Mouse (Mus musculus) gastrocnemius, postnatal 4 days (tissue): Measurements from ENCODE around the gene Tmem208. TPM values are rescaled to one million over a fixed set of nuclear protein-coding genes. Genes with fewer than 3 reads are reported as not detected.

Experiments
- DNase-seq, 2 experiments: peaks; one replicate each; pipeline ENCODE4 v3.0.0; 2021 to 2022; ENCODE audit warnings: low spot score in 2 of 2, mixed read lengths in 2 of 2
- microRNA-seq: library from miRNA; unstranded; fragments of <30 nt; microRNA quantifications from one replicate; pipeline ENCODE4 v1.2.0, GENCODE M21; 2021
- total RNA-seq, 2 experiments: library from RNA; stranded (reverse); gene quantifications; 2 replicates each; pipeline ENCODE4 v1.2.3; 2021

The Tmem208 gene
- total RNA-seq, 2 experiments from 2014 or later, result 28.7 to 29.5 TPM

DNA sequence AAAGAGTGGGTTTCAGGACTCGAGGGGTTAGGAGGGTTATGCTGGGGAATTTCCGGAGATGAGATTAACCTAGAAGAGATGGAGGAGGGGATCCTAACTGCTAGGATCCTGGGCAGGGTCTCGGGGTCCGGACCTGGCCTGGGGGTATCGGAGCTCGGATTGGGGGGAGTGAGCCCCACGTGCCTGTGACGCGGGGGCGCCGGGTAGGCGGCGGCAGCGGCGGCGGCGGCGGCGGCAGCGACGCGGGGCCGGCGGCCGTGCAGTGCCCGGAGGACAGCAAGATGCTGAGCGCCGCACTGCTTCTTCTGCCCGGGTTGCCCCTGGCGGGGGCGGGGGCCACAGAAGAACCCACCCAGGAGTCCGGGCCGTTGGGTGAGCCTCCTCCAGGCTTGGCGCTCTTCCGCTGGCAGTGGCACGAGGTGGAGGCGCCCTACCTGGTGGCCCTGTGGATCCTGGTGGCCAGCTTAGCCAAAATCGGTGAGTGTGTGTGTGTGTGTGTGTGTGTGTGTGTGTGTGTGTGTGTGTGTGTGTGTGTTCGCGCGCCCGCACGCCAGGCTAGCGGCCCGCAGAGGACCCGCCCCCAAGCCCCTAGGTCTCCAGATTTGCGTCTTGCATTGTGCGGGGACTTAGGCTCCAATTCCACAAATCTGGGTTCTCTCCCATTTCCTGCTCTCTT lies 23.1 kb downstream of the Tmem208 start:
- no peak for DNase-seq

DNA sequence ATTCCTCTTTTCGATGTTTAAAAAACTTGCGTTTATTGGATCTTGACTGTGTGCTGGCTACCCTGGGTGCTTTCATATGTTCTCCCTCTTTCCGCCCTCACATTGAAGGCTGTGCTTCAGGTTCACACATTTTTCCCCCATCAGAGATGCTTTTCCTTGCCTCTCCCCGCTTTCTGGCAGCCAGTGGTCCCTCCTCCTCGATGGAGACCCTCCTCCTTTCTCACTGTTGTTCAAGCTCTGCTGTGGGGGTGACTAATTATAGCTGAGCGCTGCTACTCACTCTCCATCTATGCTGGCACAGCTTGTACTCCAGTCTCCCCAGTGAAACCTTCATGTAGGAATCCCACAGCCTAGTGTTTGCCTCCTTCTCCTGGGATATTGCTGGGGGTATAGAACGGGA lies 24.0 kb downstream of the Tmem208 start:
- no peak for DNase-seq

DNA sequence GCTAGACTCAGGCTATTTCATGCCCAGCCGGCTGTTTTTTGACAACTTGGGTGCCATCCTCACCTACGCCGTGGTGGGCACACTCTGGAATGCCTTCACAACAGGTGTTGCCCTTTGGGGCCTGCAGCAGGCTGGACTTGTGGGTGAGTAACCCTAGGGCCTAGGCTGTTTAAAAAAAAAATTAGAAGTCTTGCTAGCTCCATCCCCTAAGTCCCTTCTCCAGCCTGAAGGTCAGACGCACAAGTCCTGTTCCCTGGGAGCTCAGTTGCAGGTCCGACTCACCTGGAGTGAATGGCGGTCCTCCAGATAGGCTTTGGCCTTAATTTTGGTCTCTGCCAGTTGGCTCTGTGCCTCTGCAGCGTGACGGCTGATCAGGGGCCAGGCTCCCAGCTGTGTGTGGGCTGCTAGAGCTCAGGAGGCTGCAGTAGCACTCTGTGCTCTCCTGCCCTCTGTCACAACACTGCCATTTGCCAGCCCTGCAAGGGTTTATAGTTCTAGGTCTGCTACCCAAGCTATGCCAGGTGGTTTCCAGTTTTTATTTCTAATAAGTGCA lies 27.5 kb downstream of the Tmem208 start:
- DNase-seq, result no peak

DNA sequence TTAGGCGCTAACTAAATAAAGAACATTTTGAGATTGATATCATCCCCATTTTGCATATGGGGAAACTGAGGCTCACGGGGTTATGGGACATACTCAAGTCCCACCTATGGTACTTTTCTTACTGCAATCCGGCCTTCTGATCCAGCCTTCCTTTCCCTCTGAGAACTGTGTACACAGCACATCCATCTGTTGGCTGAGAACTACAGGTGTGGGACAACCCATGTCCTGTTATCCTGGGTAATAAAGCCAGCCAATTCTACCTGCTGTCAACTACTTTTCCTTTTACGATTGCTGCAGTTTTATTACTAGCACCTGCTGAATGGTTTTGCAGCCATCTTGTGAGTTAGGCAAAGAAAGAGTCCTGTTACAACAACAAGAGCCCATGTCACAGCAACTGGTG lies 28.4 kb downstream of the Tmem208 start:
- no peak for DNase-seq

DNA sequence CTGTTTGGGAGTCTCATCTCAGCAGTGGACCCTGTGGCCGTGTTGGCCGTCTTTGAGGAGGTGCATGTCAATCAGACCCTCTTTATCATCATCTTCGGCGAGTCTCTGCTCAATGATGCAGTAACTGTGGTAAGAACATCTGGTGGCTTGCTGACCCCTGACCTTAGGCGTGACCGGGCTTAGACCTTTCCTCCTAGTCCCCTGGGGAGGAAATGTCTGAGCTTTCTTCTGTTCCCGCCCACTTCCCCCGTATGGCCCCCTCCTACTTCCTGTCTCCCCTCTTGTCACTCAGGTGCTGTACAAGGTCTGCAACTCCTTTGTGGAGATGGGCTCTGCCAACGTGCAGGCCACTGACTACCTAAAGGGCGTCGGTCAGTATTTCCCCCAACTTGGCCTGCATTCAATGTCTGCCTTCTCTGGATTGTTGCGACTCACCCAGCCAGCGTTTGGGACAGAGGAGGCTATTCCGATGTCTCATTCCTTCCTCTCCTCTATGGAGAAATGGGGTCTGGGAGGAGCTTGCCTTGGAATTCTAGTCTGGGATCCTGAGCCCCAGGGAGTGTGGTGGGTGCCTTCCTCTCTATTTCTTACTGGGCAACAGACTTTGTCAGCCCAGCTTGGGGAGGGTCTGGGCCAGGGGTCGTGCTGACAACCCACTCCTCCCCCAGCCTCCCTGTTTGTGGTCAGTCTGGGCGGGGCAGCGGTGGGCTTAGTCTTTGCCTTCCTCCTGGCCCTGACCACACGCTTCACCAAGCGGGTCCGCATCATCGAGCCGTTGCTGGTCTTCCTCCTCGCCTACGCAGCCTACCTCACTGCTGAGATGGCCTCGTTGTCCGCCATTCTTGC lies 29.2 kb downstream of the Tmem208 start:
- DNase-seq, result no peak

DNA sequence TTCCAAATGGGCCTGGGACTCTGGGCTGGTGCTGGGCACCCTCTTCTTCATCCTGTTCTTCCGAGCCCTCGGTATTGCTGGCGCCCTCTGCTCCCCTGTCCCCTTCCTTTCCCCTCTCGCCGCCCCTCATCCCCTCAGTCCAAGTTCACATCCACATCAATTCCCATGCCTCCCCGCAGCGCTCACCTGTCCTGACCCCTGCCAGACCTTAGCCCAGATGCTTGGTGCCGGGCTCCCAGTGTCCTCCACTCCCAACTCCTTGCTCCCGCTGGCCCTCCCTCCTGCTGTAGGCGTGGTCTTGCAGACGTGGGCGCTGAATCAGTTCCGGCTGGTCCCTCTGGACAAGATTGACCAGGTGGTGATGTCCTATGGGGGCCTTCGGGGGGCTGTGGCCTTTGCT lies 30.5 kb downstream of the Tmem208 start:
- no peak for DNase-seq

DNA sequence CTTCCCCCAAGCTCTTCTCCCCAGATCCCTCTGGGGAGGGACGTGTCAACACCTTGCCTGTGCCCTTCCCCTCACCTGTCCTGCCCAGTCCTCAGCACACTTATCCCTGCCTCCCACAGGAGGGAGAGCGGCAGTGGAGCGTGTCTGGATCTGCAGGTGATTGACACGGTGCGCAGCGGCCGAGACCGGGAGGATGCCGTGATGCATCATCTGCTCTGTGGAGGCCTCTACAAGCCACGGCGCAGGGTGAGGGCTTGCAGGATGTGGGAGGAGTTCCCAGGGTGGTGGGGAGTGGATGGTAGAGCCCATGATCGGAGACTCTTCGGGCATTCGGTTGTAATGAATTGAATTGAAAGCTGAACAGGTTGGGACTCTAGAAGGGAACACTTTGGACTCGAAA lies 33.1 kb downstream of the Tmem208 start:
- DNase-seq, result no peak

DNA sequence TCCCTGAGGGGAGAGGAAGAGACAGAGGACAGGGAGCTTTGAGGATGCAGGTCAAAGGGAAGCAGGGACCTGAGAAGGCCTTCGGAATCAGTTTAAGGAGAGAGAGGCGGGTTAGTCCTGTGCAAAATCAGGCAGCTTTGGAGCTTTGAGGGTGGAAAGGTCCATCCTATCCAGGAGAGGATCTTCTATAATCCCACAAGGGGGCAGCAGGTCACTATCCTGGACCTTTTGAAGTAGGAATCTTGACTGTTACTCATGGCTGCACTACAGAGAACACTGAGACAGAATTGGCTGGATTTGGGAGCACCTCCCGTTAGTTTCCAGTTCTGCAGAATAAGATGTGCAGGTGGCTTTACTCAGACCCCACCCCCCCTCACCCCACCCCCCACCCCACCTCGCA lies 33.5 kb downstream of the Tmem208 start:
- DNase-seq, result no peak

DNA sequence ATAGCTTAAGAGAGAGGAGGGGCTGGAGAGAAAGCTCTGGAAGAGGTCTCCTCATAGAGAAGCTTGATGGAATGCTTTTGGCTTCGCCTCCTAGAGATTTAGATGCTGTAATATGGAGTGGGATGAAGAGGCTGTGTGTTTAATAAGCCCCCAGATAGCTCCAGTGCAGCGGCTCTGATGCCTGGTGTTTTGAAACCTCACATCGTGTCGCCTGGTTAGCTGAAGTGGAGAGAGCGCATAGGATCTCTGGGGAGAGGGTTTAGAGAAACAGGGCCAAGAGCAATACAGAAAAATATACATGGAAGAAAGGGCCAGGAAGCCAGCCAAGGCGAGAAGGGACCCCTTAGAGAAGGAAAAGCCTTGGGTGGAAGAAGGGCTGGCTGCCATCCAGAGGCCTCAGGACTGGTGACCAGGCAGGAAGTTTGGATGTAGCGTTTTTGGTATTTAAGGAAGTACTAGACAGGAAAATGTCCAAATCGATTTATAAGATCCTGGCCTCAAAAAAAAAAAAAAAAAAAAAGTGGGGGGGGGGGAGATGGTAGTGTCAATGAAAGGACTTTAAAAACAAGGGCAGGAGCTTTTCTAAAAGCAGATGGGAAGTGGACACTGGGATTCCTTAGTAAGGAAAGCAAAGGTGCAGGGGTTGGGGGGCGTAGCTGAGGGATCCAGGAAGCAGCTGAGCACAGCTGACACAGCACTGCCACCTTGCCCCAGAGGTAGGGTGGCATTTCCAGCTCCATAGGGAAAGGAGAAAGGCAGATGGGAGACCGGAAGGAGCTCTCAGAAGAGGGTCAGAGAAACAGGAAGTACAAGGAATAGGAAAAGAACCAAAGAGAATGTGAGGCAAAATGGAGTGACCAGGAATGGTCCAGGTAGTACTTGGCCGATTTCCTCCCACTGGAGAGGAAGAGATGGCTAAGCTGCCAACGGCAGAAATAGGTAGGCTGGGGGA lies 35.9 kb downstream of the Tmem208 start:
- no peak for DNase-seq

DNA sequence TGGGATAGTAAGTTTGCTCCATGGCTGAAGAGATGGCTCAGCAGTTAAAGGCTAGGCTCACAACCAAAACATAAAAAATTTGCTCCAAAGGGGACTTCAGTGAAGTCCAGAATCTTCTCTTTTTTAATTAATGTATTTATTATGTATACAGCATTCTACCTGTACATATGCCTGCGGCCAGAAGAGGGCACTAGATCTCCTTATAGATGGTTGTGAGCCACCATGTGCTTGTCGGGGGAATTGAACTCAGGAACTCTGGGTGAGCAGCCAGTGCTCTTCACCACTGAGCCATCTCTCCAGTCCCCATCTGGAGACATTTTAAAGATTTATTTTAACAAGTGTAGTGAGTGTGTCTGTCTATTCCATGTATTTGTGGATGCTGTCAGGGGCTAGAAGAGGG lies 41.0 kb downstream of the Tmem208 start:
- DNase-seq, result no peak

DNA sequence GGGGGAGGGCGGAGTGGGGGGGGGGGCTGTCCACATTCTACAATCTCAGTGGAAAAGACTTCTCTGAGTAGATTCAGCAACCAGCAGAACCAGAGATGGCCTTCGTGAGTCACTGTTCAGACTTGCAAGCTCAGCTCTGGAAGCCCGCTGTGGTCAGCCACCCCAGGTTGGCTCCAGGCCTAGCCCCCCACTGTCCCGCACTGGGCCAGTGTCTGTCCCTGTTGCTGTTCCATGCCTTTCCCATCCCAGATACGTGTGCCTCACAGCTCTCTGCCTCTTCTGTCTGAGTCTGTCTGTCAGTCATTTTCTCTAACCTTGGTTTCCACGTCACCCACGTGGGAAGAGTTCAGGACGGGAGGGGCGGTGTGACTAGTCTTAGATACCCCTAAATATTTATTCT lies 46.3 kb downstream of the Tmem208 start:
- no peak for DNase-seq

DNA sequence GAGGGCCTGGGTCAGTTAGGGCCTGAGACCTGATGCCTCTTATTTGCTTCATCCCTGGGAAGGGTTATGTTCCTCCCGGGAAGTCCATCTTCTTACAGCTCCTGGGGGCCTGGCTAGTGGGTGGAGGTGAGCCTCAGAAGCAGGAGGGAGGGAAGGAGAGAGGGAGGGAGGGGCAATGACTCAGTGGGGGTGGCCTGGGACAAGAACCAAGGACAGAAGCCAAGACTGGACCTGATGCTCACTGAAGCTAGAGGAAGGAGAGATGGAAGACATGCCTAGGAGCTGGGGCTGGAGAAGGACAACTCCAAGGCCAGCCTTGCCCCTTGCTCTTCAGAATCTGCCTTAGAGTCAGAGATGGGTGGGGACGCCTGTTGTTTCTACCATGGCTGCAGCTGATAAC lies 46.9 kb downstream of the Tmem208 start, which contains the start of gene Plekhg4:
Gene Plekhg4 (plus strand): TSS at position 243 of the 400 bp plus-strand sequence.
- no peak for DNase-seq

DNA sequence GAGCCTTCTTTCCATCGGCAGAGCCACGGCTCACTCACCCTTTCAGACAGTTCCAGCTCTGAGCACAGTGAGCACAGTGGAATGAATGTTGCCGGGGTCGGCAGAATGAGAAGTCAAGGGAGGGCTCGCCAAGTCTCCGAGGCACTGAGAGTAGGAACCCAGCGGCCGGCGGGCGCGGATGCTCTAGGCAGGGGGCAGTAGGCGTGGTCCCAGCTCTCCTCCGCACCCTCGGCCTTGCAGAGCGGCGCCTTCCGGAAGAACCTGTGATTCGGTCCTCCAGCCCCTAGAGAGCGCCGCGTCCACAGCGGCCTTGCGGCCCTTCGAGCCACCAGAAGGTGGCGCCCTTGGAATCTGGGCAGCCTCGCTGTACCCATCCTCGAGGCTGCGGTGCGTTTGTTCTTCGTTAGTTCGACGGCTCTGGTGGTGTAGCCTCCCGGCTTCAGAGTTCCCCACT lies 48.4 kb downstream of the Tmem208 start:
- no peak for DNase-seq

DNA sequence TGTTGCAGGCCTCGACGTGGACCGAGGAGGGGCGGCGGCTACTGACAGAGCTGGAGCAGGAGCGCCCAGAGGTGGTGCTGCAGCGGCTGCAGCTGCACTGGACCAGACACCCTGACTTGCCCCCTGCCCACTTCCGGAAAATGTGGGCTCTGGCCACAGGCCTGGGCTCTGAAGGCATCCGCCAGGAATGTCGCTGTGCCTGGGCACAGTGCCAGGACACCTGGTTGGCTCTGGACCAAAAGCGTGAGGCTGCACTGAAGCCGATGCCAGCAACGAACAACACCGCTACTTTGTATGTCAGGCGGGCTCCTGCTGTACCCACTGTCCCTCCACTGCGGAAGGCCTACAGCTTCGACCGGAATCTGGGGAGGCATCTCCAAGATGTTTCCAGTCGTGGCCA lies 52.5 kb downstream of the Tmem208 start:
- peak in 1 of 2 experiments; percentile 42 for DNase-seq

DNA sequence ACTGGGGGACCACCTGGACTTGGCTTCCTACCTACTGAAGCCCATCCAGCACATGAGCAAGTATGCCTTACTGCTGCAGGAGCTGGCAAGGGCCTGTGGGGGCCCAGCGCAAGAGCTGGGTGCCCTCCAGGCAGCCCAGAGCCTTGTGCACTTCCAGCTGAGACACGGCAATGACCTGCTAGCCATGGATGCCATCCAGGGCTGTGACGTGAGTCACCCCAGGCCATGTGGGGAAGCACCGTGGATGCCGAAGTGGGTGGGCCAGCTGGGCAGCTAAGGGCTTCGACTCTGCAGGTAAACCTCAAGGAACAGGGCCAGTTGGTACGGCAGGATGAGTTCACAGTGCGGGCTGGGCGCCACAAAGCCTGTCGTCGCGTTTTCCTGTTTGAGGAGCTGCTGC lies 54.2 kb downstream of the Tmem208 start:
- DNase-seq, result no peak

DNA sequence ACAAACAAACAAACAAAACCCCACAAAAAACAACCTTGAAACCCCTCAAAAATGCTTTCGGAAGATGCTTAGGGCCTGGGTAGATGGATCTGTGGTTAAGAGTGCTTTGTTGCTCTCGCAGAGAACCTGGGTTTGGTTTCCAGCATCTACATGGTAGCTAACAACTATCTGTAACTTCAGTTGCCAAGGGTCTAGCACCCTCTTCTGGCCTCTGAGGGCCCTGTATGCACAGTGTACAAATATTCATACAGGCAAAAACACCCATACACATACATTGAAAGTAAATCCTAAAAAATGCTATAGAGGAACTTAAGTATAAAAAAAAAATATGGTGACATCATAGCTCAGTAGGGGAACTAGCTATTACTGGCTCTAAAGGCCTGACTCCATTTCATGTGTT lies 57.9 kb downstream of the Tmem208 start:
- no peak for DNase-seq

Small RNAs within 50 kb of the gene (microRNA-seq; reads per million reads assigned to microRNA genes)
- not detected for gene Gm27320
- gene Mir328, result 258 reads per million, percentile 60 among the genes with 10 or more reads in this experiment

Other genes starting within 250 kb of the Tmem208 start
- not detected for gene Ces3b, start 242.6 kb upstream of the Tmem208 start, total RNA-seq
- not detected for gene Ces4a, start 194.6 kb upstream of the Tmem208 start, total RNA-seq
- gene Cbfb, start 155.7 kb upstream of the Tmem208 start, total RNA-seq, result 10 to 100 TPM; 48.5 to 55.6 TPM
- gene D230025D16Rik, start 101.2 kb upstream of the Tmem208 start, total RNA-seq, result 10 to 100 TPM; 16.2 to 16.5 TPM
- gene B3gnt9, start 71.2 kb upstream of the Tmem208 start, total RNA-seq, result 10 to 100 TPM; 14.9 to 15.3 TPM
- gene Tradd, start 61.7 kb upstream of the Tmem208 start, total RNA-seq, result 10 to 100 TPM in 1 of 2 experiments, 1 to 10 TPM in 1; 6.6 to 10.2 TPM
- 1 to 10 TPM; 2.2 to 2.7 TPM for gene Fbxl8, start 61.7 kb upstream of the Tmem208 start, total RNA-seq
- under 1 TPM; 0.21 to 0.29 TPM for gene Hsf4, start 56.6 kb upstream of the Tmem208 start, total RNA-seq
- 10 to 100 TPM; 26.5 to 27.1 TPM for gene Nol3, start 50.2 kb upstream of the Tmem208 start, total RNA-seq
- 1 to 10 TPM; 3.8 to 6.3 TPM for gene 4931428F04Rik, start 36.5 kb upstream of the Tmem208 start, total RNA-seq
- gene Exoc3l, start 30.3 kb upstream of the Tmem208 start, total RNA-seq, result 1 to 10 TPM; 8.1 to 8.7 TPM
- gene E2f4, start 28.7 kb upstream of the Tmem208 start, total RNA-seq, result 10 to 100 TPM; 27.4 to 31.1 TPM
- 1 to 10 TPM; 1.0 to 1.1 TPM for gene Elmo3, start 20.8 kb upstream of the Tmem208 start, total RNA-seq
- 1 to 10 TPM; 3.6 to 4.1 TPM for gene Lrrc29, start 76 bp upstream of the Tmem208 start, total RNA-seq
- gene Fhod1, start 21.6 kb downstream of the Tmem208 start, total RNA-seq, result 10 to 100 TPM; 12.4 to 14.2 TPM
- gene Slc9a5, start 22.5 kb downstream of the Tmem208 start, total RNA-seq, result 1 to 10 TPM; 4.0 to 4.2 TPM
- gene Plekhg4, start 46.9 kb downstream of the Tmem208 start, total RNA-seq, result under 1 TPM; 0.17 to 0.26 TPM
- not detected for gene Kctd19, start 87.1 kb downstream of the Tmem208 start, total RNA-seq
- 1 to 10 TPM; 1.6 to 1.7 TPM for gene Lrrc36, start 87.2 kb downstream of the Tmem208 start, total RNA-seq
- 100 to 1,000 TPM; 527 to 572 TPM for gene Tppp3, start 145.2 kb downstream of the Tmem208 start, total RNA-seq
- 10 to 100 TPM; 21.0 to 21.6 TPM for gene Zdhhc1, start 170.5 kb downstream of the Tmem208 start, total RNA-seq
- gene Hsd11b2, start 192.4 kb downstream of the Tmem208 start, total RNA-seq, result 10 to 100 TPM; 13.3 to 14.8 TPM
- 10 to 100 TPM; 71.8 to 71.9 TPM for gene Atp6v0d1, start 239.7 kb downstream of the Tmem208 start, total RNA-seq